Mouse (Mus musculus): Measurements from ENCODE around the gene Tmem256. TPM values are rescaled to one million over a fixed set of nuclear protein-coding genes. Genes with fewer than 3 reads are reported as not detected.

Gene Tmem256
- polyA plus RNA-seq, 1 experiment from 2014 or later, result 258 TPM

DNA sequence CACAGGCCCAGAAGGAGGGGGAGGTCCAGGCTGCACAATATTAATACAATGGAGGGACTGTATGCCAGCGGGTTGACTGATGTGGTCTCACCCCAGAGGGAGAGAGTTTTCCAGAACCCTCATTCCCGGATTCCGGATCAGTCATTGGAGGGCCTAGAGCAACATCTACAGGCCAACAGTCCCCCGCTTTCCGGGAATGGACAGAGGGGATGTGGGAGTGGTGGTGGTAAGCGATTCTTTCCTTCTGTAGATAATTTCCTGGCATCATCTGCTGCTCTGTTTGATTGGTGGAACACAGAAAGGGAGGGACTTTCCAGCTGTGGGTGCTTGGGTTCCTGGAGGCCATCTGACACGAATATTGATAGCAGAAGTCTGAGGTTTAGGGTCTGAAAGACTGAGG lies 37.9 kb downstream of the Tmem256 start:
- Histone ChIP-seq H3K9ac (ENCODE audit: low read length) (no peak overlapping the region), H3K4me3 (ENCODE audit: low read length) (no peak overlapping the region), H3K4me2 (ENCODE audit: low read depth, low read length) (no peak overlapping the region), H3K27ac (ENCODE audit: low read length) (peak overlapping the region; percentile 74), H3K9me3 (replicated peaks; ENCODE audit: control insufficient read depth, low read length) (no peaks in the 10 kb centered on the region), H3K27me3 (ENCODE audit: control insufficient read depth, insufficient read depth, low read length) (no peaks in the 10 kb centered on the region), H3K4me1 (ENCODE audit: control insufficient read depth, insufficient read depth, low read length) (peaks cover 12% of the 10 kb centered on the region), H3K36me3 (ENCODE audit: control insufficient read depth, insufficient read depth) (no peaks in the 10 kb centered on the region)
- peak; percentile 38 for ATAC-seq (replicated peaks; ENCODE audit: extremely low read depth, insufficient read depth, low FRiP score)
- WGBS, result 37% methylated on average over 7 of the region's 7 CpGs

DNA sequence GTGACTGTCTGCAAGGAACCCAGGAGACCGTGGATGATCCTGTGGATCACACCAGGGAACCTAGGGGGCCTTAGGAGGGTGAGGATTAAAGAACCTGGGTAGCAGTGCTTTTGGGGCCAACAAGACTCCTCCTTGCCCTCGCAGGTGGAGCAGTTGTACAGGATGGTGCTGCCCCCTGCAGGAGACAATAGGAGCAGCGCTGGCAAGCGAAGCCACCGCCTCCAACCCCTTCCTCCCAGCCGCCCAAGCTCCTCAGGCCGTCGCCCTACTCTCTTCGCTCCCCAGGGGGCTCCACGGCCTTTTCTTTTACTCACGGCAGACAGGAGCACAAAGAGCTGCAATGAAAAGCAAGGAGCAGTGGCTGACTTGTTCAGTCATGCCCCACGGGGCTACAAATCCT lies 38.6 kb downstream of the Tmem256 start:
- no peaks in the 10 kb centered on the region for H3K9me3 ChIP-seq (replicated peaks; ENCODE audit: control insufficient read depth, low read length)
- ATAC-seq (replicated peaks; ENCODE audit: extremely low read depth, insufficient read depth, low FRiP score), result no peak
- H3K27me3 ChIP-seq (ENCODE audit: control insufficient read depth, insufficient read depth, low read length), result no peaks in the 10 kb centered on the region
- WGBS, result under 1% methylated on average over 11 of the region's 12 CpGs
- H3K4me1 ChIP-seq (ENCODE audit: control insufficient read depth, insufficient read depth, low read length), result peaks cover 19% of the 10 kb centered on the region
- peak overlapping the region; percentile 49 for H3K4me2 ChIP-seq (ENCODE audit: low read depth, low read length)
- peak overlapping the region; percentile 74 for H3K27ac ChIP-seq (ENCODE audit: low read length)
- H3K4me3 ChIP-seq (ENCODE audit: low read length), result peak overlapping the region; percentile 16; the same call in 1 of the 2 replicates
- peak overlapping the region; percentile 45; the same call in 1 of the 2 replicates for H3K9ac ChIP-seq (ENCODE audit: low read length)
- H3K36me3 ChIP-seq (ENCODE audit: control insufficient read depth, insufficient read depth), result no peaks in the 10 kb centered on the region

DNA sequence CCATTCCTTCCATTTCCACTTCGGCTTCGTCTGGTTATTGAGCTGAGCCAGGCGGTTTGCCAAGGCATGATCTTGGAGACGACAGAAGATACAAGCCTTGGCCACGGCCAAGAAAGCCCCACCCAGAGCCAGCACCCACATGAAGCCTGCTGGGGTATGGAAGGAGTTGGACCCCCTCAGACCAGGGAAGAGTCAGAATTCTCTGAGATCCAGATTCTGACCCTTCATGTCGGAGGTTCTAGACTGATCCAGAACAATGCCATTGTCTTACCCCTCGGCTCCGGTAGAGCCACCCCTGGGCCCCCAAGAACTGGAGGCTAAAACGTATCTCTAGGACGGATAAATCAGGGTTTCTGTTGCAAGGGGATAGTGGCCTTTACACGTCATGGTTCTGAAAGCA lies 39.6 kb downstream of the Tmem256 start, which contains the start of gene Tmem95:
TSS of gene Tmem95 (minus strand) at position 141 of the 400 bp plus-strand sequence.
- Histone ChIP-seq H3K27ac (ENCODE audit: low read length) (no peak within 1 kb of the TSS), H3K9ac (ENCODE audit: low read length) (peak within 1 kb of the TSS; percentile 45; the same call in 1 of the 2 replicates), H3K9me3 (replicated peaks; ENCODE audit: control insufficient read depth, low read length) (no peaks in the 10 kb centered on the region), H3K36me3 (ENCODE audit: control insufficient read depth, insufficient read depth) (no peaks in the 10 kb centered on the region), H3K4me3 (ENCODE audit: low read length) (peak within 1 kb of the TSS; percentile 16; the same call in 1 of the 2 replicates), H3K4me1 (ENCODE audit: control insufficient read depth, insufficient read depth, low read length) (peaks cover 20% of the 10 kb centered on the region), H3K4me2 (ENCODE audit: low read depth, low read length) (peak within 1 kb of the TSS; percentile 49), H3K27me3 (ENCODE audit: control insufficient read depth, insufficient read depth, low read length) (no peaks in the 10 kb centered on the region)
- WGBS, result 82% methylated on average over 11 of the region's 11 CpGs
- ATAC-seq (replicated peaks; ENCODE audit: extremely low read depth, insufficient read depth, low FRiP score), result no peak

DNA sequence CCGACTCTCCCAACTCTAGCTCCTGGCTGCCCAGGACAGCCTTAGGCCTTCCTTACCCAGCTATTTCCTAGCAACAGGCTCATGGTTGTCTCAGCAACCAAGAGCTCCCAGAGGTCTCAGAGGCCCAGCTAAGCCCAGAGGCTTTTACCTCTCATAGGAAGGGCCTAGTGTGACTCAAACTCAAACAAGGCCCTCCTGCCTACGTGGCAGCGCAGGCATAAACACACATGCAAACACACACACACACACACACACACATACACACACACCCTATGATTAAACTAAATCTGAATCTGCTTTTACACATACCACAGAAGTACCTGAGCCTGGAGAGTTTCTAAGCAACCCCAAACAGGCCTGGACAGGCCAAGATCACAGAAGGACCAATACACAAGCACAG lies 40.1 kb downstream of the Tmem256 start:
- Histone ChIP-seq H3K9me3 (replicated peaks; ENCODE audit: control insufficient read depth, low read length) (no peaks in the 10 kb centered on the region), H3K9ac (ENCODE audit: low read length) (no peak overlapping the region), H3K36me3 (ENCODE audit: control insufficient read depth, insufficient read depth) (no peaks in the 10 kb centered on the region), H3K4me2 (ENCODE audit: low read depth, low read length) (peak overlapping the region; percentile 7; the same call in 1 of the 2 replicates), H3K4me1 (ENCODE audit: control insufficient read depth, insufficient read depth, low read length) (peaks cover 20% of the 10 kb centered on the region), H3K4me3 (ENCODE audit: low read length) (no peak overlapping the region), H3K27me3 (ENCODE audit: control insufficient read depth, insufficient read depth, low read length) (no peaks in the 10 kb centered on the region), H3K27ac (ENCODE audit: low read length) (no peak overlapping the region)
- WGBS, result 90% methylated on average over 3 of the region's 3 CpGs
- no peak for ATAC-seq (replicated peaks; ENCODE audit: extremely low read depth, insufficient read depth, low FRiP score)

DNA sequence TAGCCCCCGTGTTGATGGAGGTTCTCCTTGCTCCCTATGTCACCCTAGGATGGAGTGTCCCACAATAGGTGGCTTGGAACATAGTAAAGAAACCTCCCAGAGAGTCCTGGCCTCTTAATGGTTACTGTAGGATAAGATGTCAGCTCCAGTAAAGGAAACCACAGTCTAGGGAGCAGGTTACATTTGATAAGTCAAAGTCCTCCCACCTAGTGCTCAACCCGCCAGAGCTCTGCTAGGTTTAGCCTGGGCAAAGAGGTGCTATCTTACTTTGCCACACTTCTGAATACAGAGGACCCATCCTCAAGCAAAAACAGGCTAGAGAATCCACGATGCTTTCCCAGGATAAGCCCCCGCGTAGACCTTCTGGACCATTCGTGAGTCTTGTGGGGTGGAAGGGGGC lies 40.6 kb downstream of the Tmem256 start:
- ATAC-seq (replicated peaks; ENCODE audit: extremely low read depth, insufficient read depth, low FRiP score), result no peak
- H3K27ac ChIP-seq (ENCODE audit: low read length), result no peak overlapping the region
- peaks cover 20% of the 10 kb centered on the region for H3K4me1 ChIP-seq (ENCODE audit: control insufficient read depth, insufficient read depth, low read length)
- WGBS, result 85% methylated on average over 6 of the region's 6 CpGs
- no peaks in the 10 kb centered on the region for H3K9me3 ChIP-seq (replicated peaks; ENCODE audit: control insufficient read depth, low read length)
- no peak overlapping the region; the same call in 1 of the 2 replicates for H3K4me3 ChIP-seq (ENCODE audit: low read length)
- peak overlapping the region; percentile 93 for H3K4me2 ChIP-seq (ENCODE audit: low read depth, low read length)
- no peak overlapping the region; the same call in 1 of the 2 replicates for H3K9ac ChIP-seq (ENCODE audit: low read length)
- H3K36me3 ChIP-seq (ENCODE audit: control insufficient read depth, insufficient read depth), result no peaks in the 10 kb centered on the region
- H3K27me3 ChIP-seq (ENCODE audit: control insufficient read depth, insufficient read depth, low read length), result no peaks in the 10 kb centered on the region

DNA sequence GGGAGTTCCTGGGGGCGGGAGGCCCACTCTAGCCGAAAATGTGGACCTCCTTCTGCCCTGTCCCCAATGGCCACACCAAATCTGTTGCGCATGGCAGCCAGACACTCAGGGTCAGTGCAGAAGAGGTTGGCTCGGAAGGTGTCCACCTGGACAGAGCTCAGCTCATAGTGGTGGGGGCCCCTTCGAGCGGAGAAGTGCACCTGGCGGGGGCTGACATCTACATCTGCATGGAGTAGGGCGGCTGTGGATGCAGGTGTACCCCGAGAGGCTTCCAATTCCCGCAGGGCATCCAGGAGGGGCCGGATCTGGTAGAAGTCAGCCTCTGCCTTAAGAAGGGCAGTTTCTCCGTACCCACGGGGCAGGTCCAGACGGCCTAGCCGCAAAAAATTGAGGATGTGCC lies 41.4 kb downstream of the Tmem256 start:
- ATAC-seq (replicated peaks; ENCODE audit: extremely low read depth, insufficient read depth, low FRiP score), result no peak
- H3K36me3 ChIP-seq (ENCODE audit: control insufficient read depth, insufficient read depth), result no peaks in the 10 kb centered on the region
- H3K9me3 ChIP-seq (replicated peaks; ENCODE audit: control insufficient read depth, low read length), result no peaks in the 10 kb centered on the region
- no peaks in the 10 kb centered on the region for H3K27me3 ChIP-seq (ENCODE audit: control insufficient read depth, insufficient read depth, low read length)
- WGBS, result 53% methylated on average over 15 of the region's 15 CpGs
- no peak overlapping the region for H3K27ac ChIP-seq (ENCODE audit: low read length)
- peak overlapping the region; percentile 81 for H3K9ac ChIP-seq (ENCODE audit: low read length)
- H3K4me3 ChIP-seq (ENCODE audit: low read length), result peak overlapping the region; percentile 69
- H3K4me2 ChIP-seq (ENCODE audit: low read depth, low read length), result peak overlapping the region; percentile 93
- H3K4me1 ChIP-seq (ENCODE audit: control insufficient read depth, insufficient read depth, low read length), result peaks cover 23% of the 10 kb centered on the region

DNA sequence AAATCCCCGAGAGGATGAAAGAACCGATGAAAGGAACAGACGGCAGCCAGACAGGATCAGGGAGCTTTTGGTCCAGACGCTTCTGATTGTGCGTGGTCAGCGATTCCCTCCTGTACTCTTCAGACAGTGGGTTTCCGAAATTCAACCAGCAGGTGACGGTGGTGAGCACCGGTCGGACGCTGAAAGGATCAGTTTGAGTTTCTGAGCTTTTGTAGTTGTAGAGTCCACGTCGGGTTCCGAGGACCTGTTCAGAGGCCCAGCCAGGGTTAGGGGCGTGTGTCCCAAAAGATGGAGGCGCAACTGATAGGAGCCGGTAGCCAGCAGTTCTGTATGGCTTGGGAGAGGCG lies 42.2 kb downstream of the Tmem256 start:
- peak overlapping the region; percentile 69 for H3K4me3 ChIP-seq (ENCODE audit: low read length)
- peak; percentile 52 for ATAC-seq (replicated peaks; ENCODE audit: extremely low read depth, insufficient read depth, low FRiP score)
- WGBS, result 0% methylated on average over 18 of the region's 18 CpGs

DNA sequence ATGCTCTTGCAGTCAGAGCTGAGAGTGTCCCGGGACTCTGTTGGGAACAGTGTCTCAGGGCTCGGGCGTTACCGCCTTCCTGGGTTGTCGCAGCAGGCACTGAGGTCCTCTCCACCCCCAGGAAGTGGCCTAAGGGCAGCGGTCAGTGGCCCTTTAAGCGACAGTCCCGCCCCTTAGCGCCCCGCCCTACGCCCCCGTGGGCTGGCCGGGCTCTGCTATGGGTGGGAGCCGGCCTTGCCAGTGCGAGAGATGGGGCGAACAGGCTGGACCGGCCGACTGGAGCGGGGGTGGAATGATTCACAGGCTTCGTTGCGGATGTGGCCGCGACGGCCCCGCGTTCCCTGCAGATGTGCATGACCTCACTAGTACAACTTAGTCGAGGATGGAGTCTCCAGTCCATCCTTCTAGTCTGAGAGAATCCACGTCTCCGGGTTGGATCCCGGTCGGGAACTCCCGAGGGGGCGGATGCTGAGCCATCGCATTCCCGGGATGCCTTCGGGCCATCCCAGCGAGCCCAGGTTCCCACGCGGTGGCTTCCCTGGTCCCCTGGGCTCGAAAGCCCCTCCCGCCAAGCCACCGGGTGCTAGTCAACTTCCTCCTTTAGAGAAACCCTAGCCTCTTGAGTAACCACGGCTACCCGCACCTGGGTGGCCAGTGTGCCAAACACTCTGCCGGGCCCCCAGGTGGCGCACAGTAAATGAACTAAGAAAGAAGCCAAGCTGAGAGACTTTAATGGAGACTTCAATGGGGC lies 42.7 kb downstream of the Tmem256 start, which contains the start of gene Kctd11:
TSS of gene Kctd11 (minus strand) at position 554 of the 751 bp plus-strand sequence.
- Histone ChIP-seq H3K9me3 (replicated peaks; ENCODE audit: control insufficient read depth, low read length) (no peaks in the 10 kb centered on the region), H3K4me1 (ENCODE audit: control insufficient read depth, insufficient read depth, low read length) (peaks cover 23% of the 10 kb centered on the region), H3K27me3 (ENCODE audit: control insufficient read depth, insufficient read depth, low read length) (no peaks in the 10 kb centered on the region), H3K27ac (ENCODE audit: low read length) (peak within 1 kb of the TSS; percentile 94), H3K36me3 (ENCODE audit: control insufficient read depth, insufficient read depth) (no peaks in the 10 kb centered on the region), H3K4me3 (ENCODE audit: low read length) (peak within 1 kb of the TSS; percentile 69), H3K4me2 (ENCODE audit: low read depth, low read length) (peak within 1 kb of the TSS; percentile 93), H3K9ac (ENCODE audit: low read length) (peak within 1 kb of the TSS; percentile 81)
- peak; percentile 87 for ATAC-seq (replicated peaks; ENCODE audit: extremely low read depth, insufficient read depth, low FRiP score)
- 0% methylated on average over 42 of the region's 46 CpGs for WGBS

More for the DNA sequence above, 42.2 kb downstream of the Tmem256 start:
- Histone ChIP-seq H3K4me2 (ENCODE audit: low read depth, low read length) (peak overlapping the region; percentile 93), H3K27ac (ENCODE audit: low read length) (peak overlapping the region; percentile 94), H3K4me1 (ENCODE audit: control insufficient read depth, insufficient read depth, low read length) (peaks cover 23% of the 10 kb centered on the region), H3K36me3 (ENCODE audit: control insufficient read depth, insufficient read depth) (no peaks in the 10 kb centered on the region), H3K27me3 (ENCODE audit: control insufficient read depth, insufficient read depth, low read length) (no peaks in the 10 kb centered on the region), H3K9ac (ENCODE audit: low read length) (peak overlapping the region; percentile 81), H3K9me3 (replicated peaks; ENCODE audit: control insufficient read depth, low read length) (no peaks in the 10 kb centered on the region)

All from heart, embryonic 16.5 days (tissue).